Mouse (Mus musculus) forelimb bud, embryonic 11.5 days (tissue): ENCODE measurements at regions not wholly inside any gene's neighbourhood (a gene's known extent, or its start where the extent isn't known, plus 50 kb on each side); places are given as distances from the start of the nearest gene placed in this dataset.

Experiments used
- DNase-seq: peaks from one replicate; pipeline ENCODE4 v3.0.0-alpha.2; 2012; ENCODE audit warnings: low read depth, low spot score

DNA sequence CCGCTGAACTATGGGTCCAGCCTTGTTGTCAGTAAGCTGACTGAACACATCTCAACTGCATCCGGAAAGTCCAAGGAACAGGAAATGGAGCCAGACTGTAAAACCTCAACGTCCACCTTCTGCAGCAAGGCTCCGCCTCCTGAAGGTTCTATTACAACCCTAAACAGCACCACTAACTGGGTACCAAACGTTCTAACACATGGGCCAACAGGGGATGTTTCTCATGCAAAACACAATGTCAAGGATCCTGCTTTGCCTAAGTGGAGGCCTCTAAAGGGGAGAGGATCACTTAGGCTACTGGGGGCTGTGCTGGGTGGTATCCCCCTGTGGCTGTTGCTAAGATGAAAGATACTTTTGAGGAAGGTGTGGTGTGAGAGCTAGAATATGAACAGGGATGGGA, 51.0 kb upstream of the Stt3b start:
- DNase-seq: no peak

DNA sequence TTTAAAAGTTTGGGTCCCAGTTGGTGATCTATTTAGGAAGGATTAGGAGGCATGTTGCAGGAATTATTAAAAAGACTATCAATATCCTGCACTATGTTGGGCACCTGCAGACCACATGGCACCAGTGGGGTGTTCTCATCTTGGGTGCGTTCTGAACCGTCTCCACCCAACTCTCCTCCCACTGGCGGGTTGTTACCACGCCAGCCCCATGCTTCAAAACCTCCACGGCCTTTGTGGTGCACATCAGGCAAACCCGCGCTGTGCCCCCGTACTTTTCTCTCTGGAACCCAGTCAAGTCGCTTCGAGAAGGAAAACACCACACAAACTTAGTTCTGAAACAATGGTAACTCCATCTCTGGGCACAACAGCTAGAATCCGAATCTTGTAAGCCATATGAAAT, 51.7 kb upstream of the Stt3b start:
- no peak for DNase-seq

- DNase-seq: no peak
These were observed 52.3 kb upstream of the Stt3b start for GRCm38 (mm10) chr9:115362486-115362885.

- no peak for DNase-seq
These were observed 55.0 kb upstream of the Stt3b start for GRCm38 (mm10) chr9:115364919-115365861.

GRCm38 (mm10) chr9:115367808-115368207, 57.6 kb upstream of the Stt3b start:
- DNase-seq: no peak

DNA sequence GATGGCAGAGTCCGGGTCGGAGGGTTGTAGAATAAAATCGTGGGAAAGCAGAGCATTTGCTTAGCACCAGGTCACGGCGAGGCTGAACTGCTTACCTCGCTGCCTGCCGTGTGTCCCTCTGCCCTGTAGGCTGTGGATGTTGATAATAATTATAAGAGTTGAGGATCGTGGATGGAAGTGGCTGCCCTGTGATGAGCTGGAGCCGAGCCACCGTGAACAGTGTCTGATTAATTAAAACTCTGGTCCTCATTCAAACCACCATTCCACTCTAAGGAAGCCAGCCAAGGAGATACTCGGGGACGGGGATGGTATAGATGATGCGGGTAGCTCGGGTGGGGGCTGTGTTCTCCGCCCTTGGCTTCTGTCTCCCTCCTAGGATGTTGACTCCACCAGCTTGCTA, 70.1 kb upstream of the Stt3b start:
- no peak for DNase-seq

- peak; percentile 36 for DNase-seq
These were observed 72.7 kb upstream of the Stt3b start for GRCm38 (mm10) chr9:115382824-115383475.

DNA sequence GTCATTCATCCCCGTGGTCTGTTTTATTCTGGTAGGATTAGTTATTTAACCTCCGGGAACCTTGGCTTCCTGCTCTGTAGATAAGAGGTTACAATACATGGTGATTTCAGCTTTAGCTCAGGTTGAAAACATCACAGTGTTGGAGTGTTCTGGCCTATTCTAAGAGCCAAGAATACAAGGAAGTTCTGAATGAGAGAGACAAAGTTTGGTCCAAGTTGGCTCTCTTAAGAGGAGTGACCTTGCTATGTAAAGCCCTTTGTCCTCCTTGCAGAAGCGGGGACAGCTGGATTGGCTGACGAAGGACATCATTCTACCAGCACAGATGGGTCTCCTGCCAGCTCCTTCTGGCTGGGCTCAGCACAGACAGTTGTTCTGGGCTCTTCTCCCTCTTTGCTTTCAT, 73.7 kb upstream of the Stt3b start:
- DNase-seq: no peak

- DNase-seq: no peak
These were observed 74.1 kb upstream of the Stt3b start for GRCm38 (mm10) chr9:115384345-115384744.

DNA sequence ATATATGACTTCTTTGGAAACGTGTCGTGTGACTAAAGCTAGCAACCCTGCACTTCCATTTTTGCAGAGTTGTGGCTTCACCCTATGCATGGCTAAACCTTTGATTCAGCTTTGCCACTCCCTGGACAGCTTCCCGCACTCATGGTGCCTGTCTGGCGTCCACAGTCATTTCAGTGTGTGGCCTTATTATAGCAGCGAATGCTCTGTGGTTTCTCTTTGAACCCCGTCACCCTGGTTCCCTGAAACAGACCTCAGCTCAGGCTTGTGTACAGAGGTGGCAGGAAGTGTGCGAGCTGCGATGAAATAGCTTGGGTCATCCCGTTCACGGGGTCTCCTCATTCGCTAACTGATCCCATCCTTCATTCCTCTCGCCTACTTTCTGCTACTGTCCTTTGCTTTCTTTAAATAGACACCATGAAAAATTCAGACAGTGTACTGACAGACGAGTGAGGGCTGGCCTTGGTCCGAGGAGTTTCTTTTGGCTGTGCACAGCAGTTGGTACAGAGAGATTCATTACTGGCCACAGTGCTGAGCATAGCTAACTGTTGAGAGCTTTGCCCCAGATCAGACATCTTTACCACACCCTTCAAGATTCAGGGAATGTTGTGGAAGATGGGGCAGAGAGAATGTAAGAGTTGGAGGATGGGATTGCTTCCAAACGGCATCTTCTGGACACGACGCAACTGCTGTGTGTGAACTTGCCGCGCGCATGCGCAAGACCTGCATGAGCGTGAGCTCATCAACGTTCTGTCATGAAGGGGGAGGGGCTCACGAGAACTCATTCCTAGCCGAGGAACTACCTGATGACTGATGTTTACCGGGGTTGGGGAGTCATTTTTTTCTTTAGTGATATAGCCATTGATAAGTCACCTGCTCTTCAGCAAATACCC, 77.5 kb upstream of the Stt3b start:
- DNase-seq: no peak

- DNase-seq: no peak
These were observed 78.1 kb upstream of the Stt3b start for GRCm38 (mm10) chr9:115388361-115388759.

GRCm38 (mm10) chr9:115389082-115389481, 78.9 kb upstream of the Stt3b start:
- no peak for DNase-seq

- DNase-seq: peak; percentile 82
These were observed 80.7 kb upstream of the Stt3b start for GRCm38 (mm10) chr9:115390880-115391281.

GRCm38 (mm10) chr9:115395511-115395910, 85.3 kb upstream of the Stt3b start:
- DNase-seq: no peak

- no peak for DNase-seq
These were observed 90.2 kb upstream of the Stt3b start for GRCm38 (mm10) chr9:115400461-115400860.

GRCm38 (mm10) chr9:115401405-115402151, 91.4 kb upstream of the Stt3b start:
- DNase-seq: peak; percentile 86

DNA sequence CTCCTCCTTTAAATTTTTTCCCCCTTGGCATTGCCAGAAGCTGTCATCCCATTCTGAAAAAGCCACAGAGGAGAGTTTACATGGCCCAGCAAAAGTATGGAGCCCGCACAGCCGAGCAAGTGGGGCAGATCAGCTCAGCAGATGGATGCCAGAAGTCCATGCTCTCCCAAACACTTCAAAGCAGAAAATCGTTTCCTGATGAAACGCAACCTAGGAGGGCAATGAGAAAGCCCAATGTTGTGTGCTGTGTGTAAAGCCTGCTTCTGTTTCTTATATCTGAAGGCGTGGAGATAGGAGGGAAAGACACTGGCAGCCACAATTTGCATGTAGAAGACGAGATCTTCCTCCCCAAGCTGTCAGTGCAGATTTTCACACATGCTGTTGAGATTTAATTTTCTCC, 92.4 kb upstream of the Stt3b start:
- DNase-seq: no peak

DNA sequence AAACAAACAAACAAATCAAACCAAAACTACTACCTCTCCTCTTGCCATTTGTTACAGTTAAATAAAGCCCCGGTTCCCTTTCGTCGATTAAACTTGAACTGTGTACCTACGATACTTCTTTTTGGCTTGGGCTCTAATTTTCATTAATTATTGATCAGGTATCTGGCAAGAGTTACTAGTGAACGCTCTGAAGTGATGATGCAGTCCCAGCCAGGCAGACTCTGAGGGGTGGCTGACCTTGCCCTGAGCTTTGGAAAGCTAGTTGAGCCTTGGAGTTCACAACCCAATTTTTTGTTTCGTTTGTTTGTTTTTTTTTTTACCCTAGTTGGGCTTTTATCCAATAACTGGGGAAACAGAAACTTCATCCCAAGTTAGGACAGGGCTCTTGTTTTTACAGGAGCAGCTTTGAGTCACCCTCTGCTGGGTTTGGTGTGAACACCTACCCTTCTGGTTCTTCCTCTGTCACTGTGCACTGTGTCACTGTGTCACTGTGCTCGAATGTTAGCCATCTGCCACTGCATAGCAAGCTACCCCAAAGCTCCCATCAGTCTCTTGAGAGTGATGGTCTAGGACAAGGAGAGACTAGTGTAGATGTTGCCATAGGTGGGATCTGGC, 93.2 kb upstream of the Stt3b start:
- DNase-seq: no peak

DNA sequence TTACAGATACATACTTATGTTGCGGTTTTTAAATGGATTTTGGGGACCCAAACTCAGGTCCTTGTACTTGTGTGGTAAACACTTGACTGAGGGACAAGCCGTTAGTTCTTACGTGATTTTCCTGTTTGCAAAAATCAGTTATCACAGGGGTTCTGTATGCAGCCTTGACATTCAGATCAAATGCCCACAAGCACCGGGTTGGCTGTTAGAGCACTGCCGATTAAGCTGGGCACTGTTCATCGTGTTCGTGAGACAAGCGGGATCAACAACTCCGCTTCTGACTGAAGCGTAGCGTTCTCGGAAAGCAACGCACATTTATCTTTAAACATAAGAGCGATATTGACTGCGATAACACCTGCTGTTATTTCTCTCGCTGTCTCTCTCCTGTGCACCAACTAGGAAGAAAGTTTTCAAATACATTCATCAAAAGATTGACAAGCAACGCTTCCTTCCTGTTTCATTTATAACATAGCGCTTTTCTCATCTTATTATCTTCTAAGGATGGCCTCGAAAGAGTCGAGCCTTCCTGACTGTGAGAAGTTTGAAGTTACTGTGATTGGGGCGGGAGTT, 97.8 kb upstream of the Stt3b start:
- DNase-seq: no peak

- DNase-seq: no peak
These were observed 98.7 kb upstream of the Stt3b start for GRCm38 (mm10) chr9:115408886-115409285.
